Mouse (Mus musculus) kidney, postnatal 0 days (tissue): ENCODE results near the gene Spi1. TPM values are rescaled to one million over a fixed set of nuclear protein-coding genes. Genes with fewer than 3 reads are reported as not detected.
"Not testable (repeated sequence)": the region's sequence is repeated elsewhere in the genome, so short reads cannot be mapped to it uniquely, and the experiment has no call there.

ENCODE experiments used
- ATAC-seq: fragments of 200-750 bp; cut with Nextera tagmentation; replicated peaks from 2 replicates; pipeline ENCODE4 v1.8.0; 2017; ENCODE audit warnings: low read depth, moderate number of reproducible peaks, moderate TSS enrichment, moderate library complexity; ENCODE audit not compliant: low FRiP score
- DNase-seq: peaks from one replicate; pipeline ENCODE4 v3.0.0-alpha.2; 2016; ENCODE audit warnings: low spot score
- H3K27ac ChIP-seq: fragments of 300-500 bp; sonication (generic); 2 replicates; pipeline ENCODE4 v1.5.1; 2014; ENCODE audit warnings: mild to moderate bottlenecking
- H3K27me3 ChIP-seq: fragments of 300-500 bp; sonication (generic); 2 replicates; pipeline ENCODE4 v1.6.1; 2014; ENCODE audit warnings: low read length, mixed read lengths; ENCODE audit not compliant: insufficient read depth
- H3K36me3 ChIP-seq: fragments of 300-500 bp; sonication (generic); 2 replicates; pipeline ENCODE4 v1.6.1; 2014; ENCODE audit warnings: low read length, mixed read lengths; ENCODE audit not compliant: insufficient read depth
- H3K4me1 ChIP-seq: fragments of 300-500 bp; sonication (generic); replicated peaks from 2 replicates; pipeline ENCODE4 v1.6.1; 2014; ENCODE audit warnings: antibody characterized with exemption, low read length, mixed read lengths; ENCODE audit not compliant: insufficient read depth
- H3K4me2 ChIP-seq: fragments of 300-500 bp; sonication (generic); 2 replicates; pipeline ENCODE4 v1.6.1; 2014; ENCODE audit warnings: mild to moderate bottlenecking, low read length, moderate library complexity, mixed read lengths
- H3K4me3 ChIP-seq: fragments of 300-500 bp; sonication (generic); replicated peaks from 2 replicates; pipeline ENCODE4 v1.5.1; 2014; ENCODE audit warnings: low read depth, low read length
- H3K9ac ChIP-seq: fragments of 300-500 bp; sonication (generic); 2 replicates; pipeline ENCODE4 v1.6.1; 2014; ENCODE audit warnings: low read depth, low read length
- H3K9me3 ChIP-seq: fragments of 300-500 bp; sonication (generic); replicated peaks from 2 replicates; pipeline ENCODE4 v1.6.1; 2016; ENCODE audit warnings: low read length, inconsistent platforms, mixed read lengths
- CTCF ChIP-seq: IDR thresholded peaks from 2 replicates; pipeline ENCODE4 v1.5.1; 2016; ENCODE audit warnings: antibody characterized with exemption, low read depth, mild to moderate bottlenecking, moderate library complexity
- WGBS: fragments of 180-500 bp; shearing (Covaris S2); extraction: QIAGEN DNeasy Blood & Tissue Kit; methylation state at CpG from one replicate; pipeline ENCODE4 v1.1.7; 2014; 5-methylcytosine and 5-hydroxymethylcytosine counted together
- polyA plus RNA-seq: library from polyadenylated mRNA; unstranded; fragments of >200 nt; fragmentation: Nextera tagmentation; extraction: Ambion mirVana; gene quantifications from 2 replicates; pipeline ENCODE4 v1.2.1, GENCODE M21; 2015

Gene Spi1
- polyA plus RNA-seq, 1 experiment from 2014 or later = 6.0 TPM

DNA sequence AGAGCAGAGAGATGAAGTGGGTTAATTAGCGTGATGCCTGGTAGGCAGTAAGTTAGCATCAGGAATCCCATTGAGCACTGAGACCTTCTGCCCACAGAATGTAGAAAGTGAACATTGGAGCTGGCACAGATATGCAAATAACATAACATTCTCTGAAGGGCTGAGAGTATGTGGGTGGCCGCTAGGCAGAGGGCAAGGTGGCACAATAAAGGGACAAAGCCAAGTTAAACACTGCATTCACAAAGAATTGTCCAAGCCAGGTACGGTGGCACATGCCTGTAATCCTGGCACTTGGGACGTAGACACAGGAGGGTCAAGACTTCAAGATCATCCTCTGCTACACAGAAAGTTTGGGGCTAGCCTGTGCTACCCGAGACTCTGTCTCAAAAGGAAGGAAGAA is 27.1 kb downstream of the Spi1 start:
- Histone ChIP-seq H3K9ac (no peak overlapping the region), H3K4me3 (no peak overlapping the region), H3K4me2 (no peak overlapping the region), H3K9me3 (no peaks in the 10 kb centered on the region), H3K27me3 (no peaks in the 10 kb centered on the region), H3K4me1 (no peaks in the 10 kb centered on the region), H3K27ac (no peak overlapping the region), H3K36me3 (no peaks in the 10 kb centered on the region)
- DNase-seq (no peak), ATAC-seq (no peak)
- 89% methylated on average over 5 of the region's 5 CpGs for WGBS
- no peak for TF ChIP-seq CTCF

- no peak for DNase-seq
- no peaks in the 10 kb centered on the region for H3K27me3 ChIP-seq
- no peak for ATAC-seq
- H3K4me2 ChIP-seq = no peak overlapping the region
- 92% methylated on average over 5 of the region's 5 CpGs for WGBS
- no peak overlapping the region for H3K27ac ChIP-seq
- H3K4me1 ChIP-seq = peaks cover 2% of the 10 kb centered on the region
- TF ChIP-seq CTCF = no peak
- no peaks in the 10 kb centered on the region for H3K36me3 ChIP-seq
- no peaks in the 10 kb centered on the region for H3K9me3 ChIP-seq
- no peak overlapping the region for H3K4me3 ChIP-seq
- no peak overlapping the region for H3K9ac ChIP-seq
Measured at GRCm38 (mm10) chr2:91109807-91110385, 27.7 kb downstream of the Spi1 start.

- DNase-seq (no peak), ATAC-seq (no peak)
Measured at GRCm38 (mm10) chr2:91110429-91110828, 28.2 kb downstream of the Spi1 start.

DNA sequence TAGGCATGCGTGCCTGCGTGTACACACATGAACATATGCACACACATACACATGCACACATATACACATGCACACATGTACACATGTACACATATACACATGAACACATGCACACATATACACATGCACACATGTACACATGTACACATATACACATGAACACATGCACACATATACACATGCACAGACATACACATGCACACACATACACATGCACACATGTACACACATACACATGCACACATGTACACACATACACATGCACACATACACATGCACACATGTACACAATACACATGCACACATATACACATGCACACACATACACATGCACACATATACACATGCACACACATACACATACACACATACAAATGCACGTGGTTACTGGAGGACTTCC is 29.6 kb downstream of the Spi1 start:
- H3K27me3 ChIP-seq, H3K36me3 ChIP-seq, H3K4me3 ChIP-seq, ATAC-seq, H3K4me1 ChIP-seq, H3K9ac ChIP-seq, H3K9me3 ChIP-seq, H3K4me2 ChIP-seq, H3K27ac ChIP-seq, DNase-seq: not testable (repeated sequence)
- WGBS = 87% methylated on average over 3 of the region's 3 CpGs

More at GRCm38 (mm10) chr2:91110429-91110828, 28.2 kb downstream of the Spi1 start:
- peaks cover 7% of the 10 kb centered on the region for H3K4me1 ChIP-seq
- 75% methylated on average over 6 of the region's 6 CpGs for WGBS
- no peaks in the 10 kb centered on the region for H3K27me3 ChIP-seq
- no peak overlapping the region for H3K4me3 ChIP-seq
- no peaks in the 10 kb centered on the region for H3K9me3 ChIP-seq
- H3K27ac ChIP-seq = no peak overlapping the region
- no peak overlapping the region for H3K4me2 ChIP-seq
- no peaks in the 10 kb centered on the region for H3K36me3 ChIP-seq
- no peak for TF ChIP-seq CTCF
- H3K9ac ChIP-seq = no peak overlapping the region

- DNase-seq = no peak
- Histone ChIP-seq H3K9ac (no peak overlapping the region), H3K4me2 (no peak overlapping the region), H3K4me1 (peaks cover 7% of the 10 kb centered on the region), H3K27ac (no peak overlapping the region), H3K9me3 (no peaks in the 10 kb centered on the region), H3K27me3 (no peaks in the 10 kb centered on the region), H3K4me3 (no peak overlapping the region), H3K36me3 (no peaks in the 10 kb centered on the region)
- WGBS = 47% methylated on average over 4 of the region's 4 CpGs
- ATAC-seq = no peak
- TF ChIP-seq CTCF = no peak
Measured at GRCm38 (mm10) chr2:91112491-91112890, 30.3 kb downstream of the Spi1 start.

DNA sequence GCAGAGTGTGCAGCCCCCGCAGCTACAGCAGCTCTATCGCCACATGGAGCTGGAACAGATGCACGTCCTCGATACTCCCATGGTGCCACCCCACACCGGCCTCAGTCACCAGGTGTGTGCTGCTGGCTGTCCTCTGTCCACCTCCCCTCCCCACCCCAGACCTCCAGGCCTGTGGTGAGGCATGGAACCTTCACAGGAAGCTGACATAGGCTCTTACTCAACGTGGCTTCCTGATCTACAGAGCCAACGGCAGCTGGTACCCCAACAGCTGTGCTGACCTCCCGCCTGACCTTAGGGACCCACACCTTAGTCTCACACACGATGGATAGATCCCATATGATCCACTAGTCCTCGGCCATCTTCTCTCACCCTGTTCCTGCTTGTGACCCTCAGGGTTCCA is 31.1 kb downstream of the Spi1 start:
- no peak for ATAC-seq
- Histone ChIP-seq H3K4me1 (peaks cover 7% of the 10 kb centered on the region), H3K9ac (no peak overlapping the region), H3K27ac (no peak overlapping the region), H3K27me3 (no peaks in the 10 kb centered on the region), H3K9me3 (no peaks in the 10 kb centered on the region), H3K36me3 (no peaks in the 10 kb centered on the region), H3K4me2 (no peak overlapping the region), H3K4me3 (no peak overlapping the region)
- no peak for TF ChIP-seq CTCF
- DNase-seq = no peak
- WGBS = 69% methylated on average over 10 of the region's 10 CpGs

GRCm38 (mm10) chr2:91113852-91114251 is 31.7 kb downstream of the Spi1 start:
- no peak for ATAC-seq

More at GRCm38 (mm10) chr2:91113852-91114251, 31.7 kb downstream of the Spi1 start:
- peaks cover 7% of the 10 kb centered on the region for H3K4me1 ChIP-seq
- DNase-seq = no peak
- H3K27ac ChIP-seq = no peak overlapping the region
- WGBS = 76% methylated on average over 6 of the region's 6 CpGs
- H3K9ac ChIP-seq = no peak overlapping the region
- no peak overlapping the region for H3K4me2 ChIP-seq
- H3K4me3 ChIP-seq = no peak overlapping the region
- no peaks in the 10 kb centered on the region for H3K27me3 ChIP-seq
- no peaks in the 10 kb centered on the region for H3K9me3 ChIP-seq
- TF ChIP-seq CTCF = no peak
- H3K36me3 ChIP-seq = no peaks in the 10 kb centered on the region
